Mouse (Mus musculus) induced T-regulatory cell, adult 2 months (primary cell): Measurements from ENCODE around the gene Arl4d.
A peak's percentile ranks its signal among the peaks of the same experiment; 100 is the strongest.
"Not testable (repeated sequence)": the region's sequence is repeated elsewhere in the genome, so short reads cannot be mapped to it uniquely, and the experiment has no call there.

Experiments used
- DNase-seq: peaks from one replicate; pipeline ENCODE4 v3.0.0-alpha.2; 2012; ENCODE audit warnings: low read depth

Arl4d gene

DNA sequence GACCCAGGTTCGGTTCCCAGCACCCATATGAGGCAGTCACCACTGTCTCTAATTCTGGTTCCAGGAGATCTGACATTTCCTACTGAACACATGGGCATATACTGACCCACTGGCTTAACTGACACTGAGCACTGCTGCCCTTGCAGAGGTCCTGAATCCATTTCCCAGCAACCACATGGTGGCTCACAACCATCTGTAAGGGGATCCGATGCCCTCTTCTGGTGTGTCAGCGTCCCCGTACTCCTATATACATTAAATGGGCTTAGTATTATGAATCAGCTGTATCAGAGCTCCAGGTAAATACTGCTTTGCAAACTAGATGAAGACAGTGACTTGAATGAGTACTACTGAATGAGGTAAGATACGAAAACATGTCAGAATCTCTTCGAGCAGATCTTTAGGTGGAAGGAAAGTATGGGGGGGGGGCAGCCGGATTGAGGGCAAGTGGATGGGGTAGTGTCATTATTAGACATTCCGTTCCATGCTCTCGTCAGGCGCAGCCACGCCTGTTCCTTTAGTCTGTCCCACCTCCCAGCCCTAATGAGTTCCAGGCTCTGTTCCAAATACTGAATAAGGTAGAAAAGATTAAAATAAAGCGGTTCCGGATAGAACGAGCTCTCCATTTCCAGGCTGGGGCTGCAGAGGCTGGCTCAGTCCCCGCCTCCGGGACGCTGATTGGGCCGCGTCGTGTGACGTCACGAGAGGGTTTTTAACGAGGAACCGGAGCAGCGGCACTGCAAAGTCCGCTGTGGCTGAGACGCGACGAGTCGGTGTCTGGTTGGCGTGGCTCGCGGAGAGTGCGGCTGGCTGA lies at the start of gene Arl4d:
Gene Arl4d (plus strand): TSS at position 717 of the 811 bp plus-strand sequence.
- DNase-seq: peak; percentile 98

- DNase-seq: no peak
These were observed 49.2 kb upstream of the Arl4d start for GRCm38 (mm10) chr11:101616104-101616503.

DNA sequence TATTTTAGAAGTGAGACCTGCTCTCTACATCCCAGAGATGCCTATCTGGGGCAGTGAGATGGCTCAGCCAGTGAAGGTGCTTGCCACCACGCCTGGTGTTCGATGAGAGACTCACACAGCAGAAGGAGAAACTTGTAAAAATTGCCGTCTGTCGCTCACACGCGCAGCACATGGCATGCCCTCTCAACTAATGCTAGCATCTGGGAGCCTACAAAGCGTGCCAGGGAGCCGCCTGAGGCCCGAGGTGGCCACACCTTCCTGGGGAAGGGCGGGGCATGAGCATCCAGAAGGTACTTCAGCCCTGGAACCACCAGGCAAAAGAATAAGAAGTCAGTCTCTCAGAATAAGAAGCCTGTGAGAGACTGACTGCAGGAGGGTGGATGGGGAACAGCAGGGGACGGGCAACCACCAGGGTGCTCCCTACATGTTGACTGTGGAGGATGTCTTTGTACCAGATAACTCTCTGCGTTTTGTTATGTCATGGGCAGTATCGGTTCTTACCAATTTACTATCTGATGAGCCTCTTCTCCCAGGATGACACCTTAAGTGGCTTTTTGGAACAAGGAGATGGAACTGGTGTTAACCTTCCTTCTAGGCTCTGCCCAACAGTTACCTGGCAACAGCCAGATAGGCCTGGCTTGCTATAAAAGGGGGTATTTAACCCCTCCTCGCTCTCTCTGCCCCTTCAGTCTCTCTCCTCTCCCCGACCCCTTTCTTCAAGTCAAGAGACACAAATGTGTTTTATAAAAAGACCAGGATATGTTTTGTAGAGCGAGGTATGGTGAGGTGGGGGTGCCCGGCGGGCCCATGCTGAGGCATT lies 48.2 kb upstream of the Arl4d start:
- no peak for DNase-seq

GRCm38 (mm10) chr11:101617849-101618248 lies 47.5 kb upstream of the Arl4d start:
- peak; percentile 83 for DNase-seq

DNA sequence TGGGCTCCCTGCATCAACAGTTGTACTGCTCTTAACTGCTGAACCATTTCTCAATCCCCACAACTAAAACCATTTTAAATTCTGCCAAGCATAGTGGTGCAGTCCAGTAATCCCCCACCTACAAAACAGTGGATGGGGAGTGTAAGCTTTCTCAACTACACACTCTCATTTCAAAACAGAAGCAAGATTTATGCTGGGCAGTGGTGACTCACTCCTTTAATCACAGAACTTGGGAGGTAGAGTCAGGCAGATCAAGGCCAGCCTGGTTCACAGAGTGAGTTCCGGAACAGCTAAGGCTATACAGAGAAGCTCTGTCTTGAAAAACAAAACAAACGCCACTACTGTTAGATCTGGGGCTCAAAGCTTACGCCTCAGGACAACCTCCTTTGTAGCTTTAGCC lies 46.7 kb upstream of the Arl4d start:
- peak; percentile 23 for DNase-seq

GRCm38 (mm10) chr11:101620022-101620655 lies 45.2 kb upstream of the Arl4d start:
- peak; percentile 48 for DNase-seq

DNA sequence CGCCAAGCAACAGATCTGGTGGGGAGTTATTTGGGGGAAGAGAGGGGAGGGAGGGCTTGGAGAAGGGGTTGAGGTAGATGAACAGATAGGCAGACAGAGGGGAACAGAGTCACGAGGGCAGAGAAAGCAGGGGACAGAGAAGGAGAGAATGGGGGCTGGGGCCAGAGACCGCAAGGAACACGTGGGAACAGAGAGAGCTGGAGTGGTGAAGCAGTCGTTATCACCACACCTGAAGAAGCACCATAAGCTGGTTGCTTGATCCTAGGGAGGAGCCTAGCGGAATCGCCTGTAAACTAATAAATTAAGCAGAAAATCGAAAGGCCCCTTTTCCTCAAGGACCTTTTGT lies 38.7 kb upstream of the Arl4d start:
- DNase-seq: no peak

GRCm38 (mm10) chr11:101626995-101627856 lies 38.1 kb upstream of the Arl4d start, which contains the start of gene Rdm1:
Rdm1 (plus strand) TSS chr11:101627195.
- DNase-seq: peak; percentile 94

DNA sequence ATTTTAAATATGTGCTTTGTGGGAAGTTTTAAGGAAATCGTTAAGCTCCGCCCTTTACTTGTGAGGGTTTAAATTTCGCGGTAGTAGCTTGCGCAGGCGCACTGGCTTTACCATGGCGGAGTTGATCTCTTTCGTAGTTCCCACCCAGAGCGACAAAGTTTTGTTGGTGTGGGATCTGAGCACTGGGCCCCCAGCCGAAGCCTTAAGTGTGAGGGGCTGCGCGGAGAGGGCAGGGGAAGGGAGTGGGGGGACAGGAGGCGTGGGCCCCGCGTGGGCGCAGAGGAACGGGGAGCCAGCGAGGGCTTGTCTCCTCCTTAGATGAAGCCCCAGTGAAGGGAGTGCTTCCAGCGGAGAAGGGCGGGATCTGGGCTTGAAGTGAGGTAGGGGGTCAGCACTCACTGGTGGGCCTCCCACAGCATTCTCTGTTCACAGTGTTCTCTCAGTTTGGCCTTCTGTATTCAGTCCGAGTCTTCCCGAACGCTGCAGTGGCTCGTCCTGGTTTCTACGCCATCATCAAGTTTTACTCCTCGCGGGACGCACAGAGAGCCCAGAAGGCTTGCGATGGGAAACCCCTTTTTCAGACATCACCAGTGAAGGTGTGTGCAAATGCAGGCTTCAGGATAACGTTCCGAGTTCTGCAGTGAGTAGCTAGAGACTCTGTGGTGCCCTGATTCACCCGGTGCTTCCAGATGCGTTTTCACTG lies 37.3 kb upstream of the Arl4d start:
- DNase-seq: peak; percentile 96

GRCm38 (mm10) chr11:101628733-101629417 lies 36.5 kb upstream of the Arl4d start:
- DNase-seq: not testable (repeated sequence)

- no peak for DNase-seq
These were observed 29.7 kb upstream of the Arl4d start for GRCm38 (mm10) chr11:101635660-101636059.

DNA sequence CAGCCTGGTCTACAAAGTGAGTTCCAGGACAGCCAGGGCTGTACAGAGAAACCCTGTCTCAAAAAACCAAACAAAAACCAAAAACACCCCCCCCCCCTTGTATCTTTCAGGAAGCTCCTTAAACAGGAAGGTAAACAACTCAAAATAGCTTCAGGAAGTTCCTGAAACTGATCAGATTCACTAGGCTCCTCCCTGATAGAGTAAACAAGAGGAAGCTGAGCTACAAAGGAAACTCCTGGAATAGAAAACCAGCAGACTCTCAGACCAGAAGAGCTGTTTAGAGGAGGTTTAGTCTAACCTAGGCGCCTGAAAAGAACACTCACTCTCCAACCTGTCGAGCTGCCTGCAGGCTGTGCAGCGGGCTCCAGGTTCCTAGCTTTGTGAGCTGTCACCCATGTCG lies 25.6 kb upstream of the Arl4d start:
- DNase-seq: peak; percentile 25

- peak; percentile 84 for DNase-seq
These were observed 24.3 kb upstream of the Arl4d start for GRCm38 (mm10) chr11:101640857-101641709.

GRCm38 (mm10) chr11:101641710-101642642 lies 23.4 kb upstream of the Arl4d start:
- peak; percentile 76 for DNase-seq

- no peak for DNase-seq
These were observed 22.4 kb upstream of the Arl4d start for GRCm38 (mm10) chr11:101642931-101643330.

- DNase-seq: no peak
These were observed 20.8 kb upstream of the Arl4d start for GRCm38 (mm10) chr11:101644591-101644990.

- not testable (repeated sequence) for DNase-seq
These were observed 20.3 kb upstream of the Arl4d start for GRCm38 (mm10) chr11:101645043-101645410.
